Mouse (Mus musculus): ENCODE data around the gene Slc16a2. TPM values are rescaled to one million over a fixed set of nuclear protein-coding genes. Genes with fewer than 3 reads are reported as not detected.

Gene Slc16a2
- polyA plus RNA-seq, 1 experiment, result 24.3 TPM

DNA sequence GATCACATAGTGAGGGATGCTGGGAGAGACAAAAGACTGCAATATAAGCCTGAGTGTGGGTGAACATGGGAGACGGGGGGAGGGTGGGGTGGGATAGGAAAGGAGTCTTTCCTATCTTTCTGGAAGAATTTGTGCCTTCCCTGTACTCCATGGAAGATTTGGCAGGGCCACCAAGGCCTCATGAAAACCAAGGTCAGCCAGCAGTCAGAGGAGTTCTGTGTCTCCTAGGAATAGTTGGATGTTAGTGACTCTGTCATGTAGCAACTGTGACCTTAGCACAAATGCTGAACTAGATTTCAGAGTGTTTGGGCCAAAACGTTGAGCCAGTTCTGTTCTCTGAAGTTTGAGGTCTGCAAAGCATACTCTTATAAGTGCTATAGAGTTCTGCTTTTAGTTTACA, 36.1 kb downstream of the Slc16a2 start:
- Histone ChIP-seq H3K27ac (replicated peaks; ENCODE audit: low read depth, low read length) (no peak overlapping the region), H3K4me3 (ENCODE audit: insufficient read depth, low read depth, low read length) (no peak overlapping the region), H3K4me1 (ENCODE audit: control insufficient read depth, insufficient read depth, insufficient read length, low read length) (no peaks in the 10 kb centered on the region)

GRCm38 (mm10) chrX:103776412-103776811, 45.4 kb downstream of the Slc16a2 start:
- Histone ChIP-seq H3K27ac (replicated peaks; ENCODE audit: low read depth, low read length) (no peak overlapping the region), H3K4me3 (ENCODE audit: insufficient read depth, low read depth, low read length) (no peak overlapping the region), H3K4me1 (ENCODE audit: control insufficient read depth, insufficient read depth, insufficient read length, low read length) (peaks cover 4% of the 10 kb centered on the region)

GRCm38 (mm10) chrX:103746197-103746596, 75.6 kb downstream of the Slc16a2 start:
- peaks cover 7% of the 10 kb centered on the region for H3K4me1 ChIP-seq (ENCODE audit: control insufficient read depth, insufficient read depth, insufficient read length, low read length)
- H3K4me3 ChIP-seq (ENCODE audit: insufficient read depth, low read depth, low read length), result no peak overlapping the region
- H3K27ac ChIP-seq (replicated peaks; ENCODE audit: low read depth, low read length), result no peak overlapping the region

- peaks cover 7% of the 10 kb centered on the region for H3K4me1 ChIP-seq (ENCODE audit: control insufficient read depth, insufficient read depth, insufficient read length, low read length)
- no peak overlapping the region for H3K27ac ChIP-seq (replicated peaks; ENCODE audit: low read depth, low read length)
- H3K4me3 ChIP-seq (ENCODE audit: insufficient read depth, low read depth, low read length), result no peak overlapping the region
Measured at GRCm38 (mm10) chrX:103744171-103745039, 77.4 kb downstream of the Slc16a2 start.

DNA sequence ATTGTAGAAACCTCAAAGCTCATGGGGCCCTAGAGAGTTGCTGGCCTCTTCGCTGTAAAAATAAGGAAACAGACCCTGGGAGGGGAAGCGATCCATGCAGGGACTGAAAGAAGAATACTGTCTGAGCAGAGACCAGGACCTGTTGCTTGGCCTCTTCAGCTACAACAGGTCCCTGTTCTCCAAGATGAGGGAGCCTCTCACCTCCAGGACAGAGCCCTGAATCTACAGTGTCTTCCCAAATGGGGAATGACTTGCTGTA, 79.8 kb downstream of the Slc16a2 start:
- H3K4me1 ChIP-seq (ENCODE audit: control insufficient read depth, insufficient read depth, insufficient read length, low read length), result peaks cover 7% of the 10 kb centered on the region
- no peak overlapping the region for H3K4me3 ChIP-seq (ENCODE audit: insufficient read depth, low read depth, low read length)
- H3K27ac ChIP-seq (replicated peaks; ENCODE audit: low read depth, low read length), result peak overlapping the region; percentile 2

- Histone ChIP-seq H3K4me3 (ENCODE audit: insufficient read depth, low read depth, low read length) (no peak overlapping the region), H3K4me1 (ENCODE audit: control insufficient read depth, insufficient read depth, insufficient read length, low read length) (peaks cover 7% of the 10 kb centered on the region), H3K27ac (replicated peaks; ENCODE audit: low read depth, low read length) (0 out of 2 replicates have a peak overlapping the region, but pooled peaks have one; percentile 2)
Measured at GRCm38 (mm10) chrX:103741215-103742056, 80.3 kb downstream of the Slc16a2 start.

GRCm38 (mm10) chrX:103734041-103734625, 87.7 kb downstream of the Slc16a2 start:
- Histone ChIP-seq H3K4me1 (ENCODE audit: control insufficient read depth, insufficient read depth, insufficient read length, low read length) (peaks cover 5% of the 10 kb centered on the region), H3K4me3 (ENCODE audit: insufficient read depth, low read depth, low read length) (no peak overlapping the region), H3K27ac (replicated peaks; ENCODE audit: low read depth, low read length) (no peak overlapping the region)

GRCm38 (mm10) chrX:103733091-103733490, 88.7 kb downstream of the Slc16a2 start:
- no peak overlapping the region for H3K27ac ChIP-seq (replicated peaks; ENCODE audit: low read depth, low read length)
- H3K4me1 ChIP-seq (ENCODE audit: control insufficient read depth, insufficient read depth, insufficient read length, low read length), result peaks cover 5% of the 10 kb centered on the region
- no peak overlapping the region for H3K4me3 ChIP-seq (ENCODE audit: insufficient read depth, low read depth, low read length)

DNA sequence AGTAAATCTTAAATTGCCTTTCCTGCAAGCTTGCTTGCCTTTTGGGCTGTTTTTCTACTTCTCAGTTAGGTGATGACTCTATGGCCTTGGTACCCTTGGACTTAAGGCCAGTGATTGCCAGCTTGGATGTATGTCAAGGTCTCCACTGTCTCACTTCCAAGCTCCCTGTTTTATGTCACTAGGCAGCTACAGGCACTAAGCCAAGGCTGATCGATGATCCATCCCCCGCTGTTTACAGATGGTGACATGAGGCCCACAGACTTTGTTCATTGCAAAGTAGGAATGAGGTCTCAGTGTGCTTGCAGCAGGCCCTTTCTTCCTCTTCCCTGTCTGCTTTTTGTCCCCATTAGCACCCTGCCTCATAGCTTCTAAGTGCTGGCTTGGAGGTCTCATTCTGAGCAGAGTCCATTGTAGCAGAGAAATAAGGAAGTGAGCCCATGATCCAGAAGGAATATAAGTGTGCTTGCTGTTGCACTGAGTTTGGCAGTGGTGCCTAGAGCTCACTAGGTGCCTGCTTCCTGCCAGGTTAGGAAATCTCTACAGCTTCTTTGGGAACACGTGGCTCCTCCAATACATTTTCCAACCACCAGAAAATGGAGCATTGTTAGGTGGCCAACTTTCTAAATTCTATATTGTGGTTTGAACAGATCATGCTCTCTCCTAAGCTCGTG, 89.6 kb downstream of the Slc16a2 start:
- Histone ChIP-seq H3K4me1 (ENCODE audit: control insufficient read depth, insufficient read depth, insufficient read length, low read length) (peaks cover 5% of the 10 kb centered on the region), H3K27ac (replicated peaks; ENCODE audit: low read depth, low read length) (no peak overlapping the region), H3K4me3 (ENCODE audit: insufficient read depth, low read depth, low read length) (no peak overlapping the region)

GRCm38 (mm10) chrX:103722437-103722836, 99.3 kb downstream of the Slc16a2 start:
- Histone ChIP-seq H3K4me1 (ENCODE audit: control insufficient read depth, insufficient read depth, insufficient read length, low read length) (no peaks in the 10 kb centered on the region), H3K4me3 (ENCODE audit: insufficient read depth, low read depth, low read length) (no peak overlapping the region), H3K27ac (replicated peaks; ENCODE audit: low read depth, low read length) (no peak overlapping the region)

DNA sequence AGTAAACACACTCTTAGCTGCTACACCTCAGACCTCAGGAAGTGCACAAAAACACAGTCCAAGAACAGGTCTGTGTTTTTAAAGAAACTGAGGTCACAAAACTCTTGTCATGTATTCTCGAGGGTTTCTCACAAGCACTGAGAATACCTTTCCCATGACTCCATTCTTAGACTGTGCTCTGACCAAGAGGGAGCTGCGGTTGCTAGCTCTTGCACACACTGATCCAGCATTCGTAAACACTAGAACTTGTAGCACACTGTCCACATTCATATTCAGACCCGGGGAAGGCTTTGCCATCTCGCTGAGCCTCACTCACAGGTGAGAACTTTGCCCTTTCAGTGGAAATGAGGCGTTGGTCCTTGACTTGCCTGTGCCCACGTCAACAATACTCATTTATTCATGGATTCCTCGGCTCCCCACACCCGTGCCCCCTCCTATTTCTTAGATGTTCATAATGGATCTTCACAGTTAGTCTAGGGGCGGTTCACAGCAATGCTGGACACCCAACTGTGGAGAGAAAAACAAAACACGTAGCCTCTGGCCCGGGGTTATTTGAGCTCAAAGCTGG, 102.1 kb downstream of the Slc16a2 start:
- Histone ChIP-seq H3K4me1 (ENCODE audit: control insufficient read depth, insufficient read depth, insufficient read length, low read length) (no peaks in the 10 kb centered on the region), H3K4me3 (ENCODE audit: insufficient read depth, low read depth, low read length) (no peak overlapping the region), H3K27ac (replicated peaks; ENCODE audit: low read depth, low read length) (no peak overlapping the region)

DNA sequence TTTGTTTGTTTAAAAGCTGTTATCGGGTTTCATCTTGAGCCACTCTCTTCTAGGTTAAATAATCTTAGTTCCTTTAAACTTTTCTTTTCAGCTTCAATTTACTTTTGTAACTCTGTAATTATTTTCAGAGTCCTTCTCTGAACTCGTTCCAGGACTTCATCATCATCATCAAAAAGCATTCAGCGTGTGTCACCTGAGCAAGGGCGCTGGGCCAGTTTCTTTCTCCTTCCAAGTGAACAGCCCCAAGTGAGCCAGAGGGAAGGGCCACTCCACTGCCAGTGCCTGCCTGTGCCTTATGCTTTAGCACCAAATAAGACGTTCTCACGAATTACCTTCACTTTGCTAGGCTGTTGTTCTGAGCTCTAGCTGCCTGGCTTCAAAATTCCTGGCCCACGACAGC, 108.9 kb downstream of the Slc16a2 start:
- no peak overlapping the region for H3K27ac ChIP-seq (replicated peaks; ENCODE audit: low read depth, low read length)
- no peaks in the 10 kb centered on the region for H3K4me1 ChIP-seq (ENCODE audit: control insufficient read depth, insufficient read depth, insufficient read length, low read length)
- no peak overlapping the region for H3K4me3 ChIP-seq (ENCODE audit: insufficient read depth, low read depth, low read length)

- H3K27ac ChIP-seq (replicated peaks; ENCODE audit: low read depth, low read length), result no peak overlapping the region
- H3K4me1 ChIP-seq (ENCODE audit: control insufficient read depth, insufficient read depth, insufficient read length, low read length), result no peaks in the 10 kb centered on the region
- no peak overlapping the region for H3K4me3 ChIP-seq (ENCODE audit: insufficient read depth, low read depth, low read length)
Measured at GRCm38 (mm10) chrX:103709671-103710070, 112.1 kb downstream of the Slc16a2 start.

DNA sequence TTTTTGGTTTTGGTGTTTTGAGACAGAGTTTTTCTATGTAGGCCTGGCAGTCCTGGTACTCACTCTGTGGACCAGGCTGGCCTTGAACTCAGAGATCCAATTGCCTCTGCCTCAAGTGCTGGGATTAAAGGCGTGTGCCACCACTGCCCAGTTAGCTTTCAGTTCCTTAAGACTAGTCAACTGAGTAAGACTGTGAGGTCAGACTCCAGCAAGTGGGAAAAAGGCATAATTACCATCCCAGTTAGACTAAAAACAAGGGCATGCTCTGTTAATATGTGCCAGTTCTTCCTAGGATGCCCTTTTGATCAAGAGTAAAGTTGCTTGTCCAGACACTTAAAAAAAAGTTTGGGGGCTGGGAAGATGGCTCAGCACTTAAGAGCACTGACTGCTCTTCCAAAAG, 113.2 kb downstream of the Slc16a2 start:
- no peaks in the 10 kb centered on the region for H3K4me1 ChIP-seq (ENCODE audit: control insufficient read depth, insufficient read depth, insufficient read length, low read length)
- H3K27ac ChIP-seq (replicated peaks; ENCODE audit: low read depth, low read length), result no peak overlapping the region
- H3K4me3 ChIP-seq (ENCODE audit: insufficient read depth, low read depth, low read length), result no peak overlapping the region

GRCm38 (mm10) chrX:103704611-103705010, 117.2 kb downstream of the Slc16a2 start:
- Histone ChIP-seq H3K4me3 (ENCODE audit: insufficient read depth, low read depth, low read length) (no peak overlapping the region), H3K4me1 (ENCODE audit: control insufficient read depth, insufficient read depth, insufficient read length, low read length) (no peaks in the 10 kb centered on the region), H3K27ac (replicated peaks; ENCODE audit: low read depth, low read length) (no peak overlapping the region)
